Mouse (Mus musculus): ENCODE measurements at regions not wholly inside any gene's neighbourhood (a gene's known extent, or its start where the extent isn't known, plus 50 kb on each side); places are given as distances from the start of the nearest gene placed in this dataset.

DNA sequence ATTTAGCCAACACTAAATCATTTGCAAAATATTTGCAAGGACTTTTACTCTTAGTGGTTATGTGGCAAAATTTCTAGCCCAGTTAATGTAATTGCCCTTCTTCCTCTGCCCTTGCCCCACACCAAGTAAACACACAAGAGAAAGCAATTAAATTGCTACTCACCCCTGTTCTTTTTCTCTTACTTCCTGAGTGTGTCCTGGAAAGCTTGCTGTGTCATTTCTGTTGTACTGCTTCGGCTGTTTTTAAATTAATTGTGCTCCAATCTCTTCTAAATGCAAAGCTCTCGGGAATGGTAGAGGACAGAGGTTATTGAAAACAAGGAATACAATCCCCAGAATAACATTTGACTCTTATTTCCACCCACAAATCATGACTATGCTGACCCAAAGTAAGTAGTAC is 647.4 kb upstream of the Cited2 start:
- DNase-seq (ENCODE audit: low read depth, low spot score): no peak

DNA sequence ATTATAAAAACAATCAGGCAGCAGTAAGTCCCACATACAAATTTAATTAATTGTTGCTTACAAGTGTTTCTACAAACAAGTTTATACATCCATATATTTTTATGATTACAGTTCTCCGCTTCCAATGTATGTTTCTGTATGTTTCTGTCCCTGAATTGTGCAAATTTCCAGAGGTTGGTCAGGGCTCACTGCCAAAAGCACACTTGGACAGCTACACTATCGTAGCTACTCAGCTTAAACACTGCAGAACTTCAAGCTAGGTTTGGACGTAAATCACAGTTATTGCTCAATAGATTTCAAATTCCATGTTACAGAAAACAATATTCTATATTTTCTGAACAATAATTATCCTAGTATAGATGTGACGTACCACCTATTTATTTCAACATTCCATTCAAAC is 646.8 kb upstream of the Cited2 start:
- DNase-seq (ENCODE audit: low read depth, low spot score): no peak

DNA sequence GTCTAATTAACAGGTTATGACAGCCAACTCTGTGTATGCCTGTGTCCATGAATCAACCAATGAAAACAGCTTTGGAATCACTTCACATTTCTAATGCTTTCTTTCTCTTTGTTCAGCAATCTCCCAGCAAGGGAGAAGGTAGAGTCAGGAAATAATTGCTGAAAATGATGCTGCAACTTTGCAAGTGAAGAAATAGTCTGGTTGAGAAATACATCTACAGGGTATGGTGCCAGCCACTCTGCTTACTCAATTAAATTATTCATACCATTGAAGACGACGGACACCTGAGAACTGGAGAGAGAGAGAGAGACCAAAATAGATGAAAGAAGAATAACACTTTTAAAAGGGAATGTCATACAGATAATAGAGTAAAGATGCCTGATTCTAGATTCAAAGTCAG is 645.4 kb upstream of the Cited2 start:
- no peak for DNase-seq (ENCODE audit: low read depth, low spot score)

DNA sequence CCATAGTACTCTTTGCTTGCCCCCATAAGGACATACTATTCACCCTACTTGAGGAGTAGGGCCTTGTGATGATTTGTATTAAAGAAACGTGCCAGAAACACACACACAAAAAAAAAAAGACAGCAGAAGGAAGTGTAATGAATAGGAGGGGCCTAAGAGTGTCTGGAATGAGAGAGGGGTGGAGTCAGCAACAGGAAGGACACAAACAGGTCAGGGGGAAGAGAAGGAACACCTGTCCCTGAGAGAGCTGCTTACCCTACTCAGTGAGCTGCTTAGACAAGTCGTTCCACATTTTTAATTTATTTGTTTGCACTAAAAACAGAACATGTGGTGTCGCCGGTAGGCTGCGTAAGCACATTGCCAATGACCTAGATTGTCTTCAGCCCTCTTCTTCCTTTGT is 642.2 kb upstream of the Cited2 start:
- DNase-seq (ENCODE audit: low read depth, low spot score): no peak

DNA sequence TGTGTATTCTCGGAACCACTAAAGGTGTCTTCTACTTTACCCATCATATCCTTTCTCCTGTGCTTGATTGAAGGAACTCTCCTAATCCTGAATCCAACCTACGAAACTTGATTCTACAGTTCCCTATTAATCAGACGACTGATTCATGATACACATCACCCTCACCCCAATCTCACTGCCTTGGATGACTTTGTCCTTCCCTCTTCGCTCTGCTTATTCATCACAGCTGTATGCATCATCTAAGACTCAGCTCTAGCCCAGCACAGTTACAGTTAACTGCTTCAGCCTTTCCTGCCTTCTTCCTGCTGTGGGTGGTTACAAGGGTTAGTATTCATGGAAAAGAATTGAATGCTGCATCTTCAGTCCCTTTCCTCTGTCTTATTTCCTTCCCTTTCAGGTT is 640.1 kb upstream of the Cited2 start:
- DNase-seq (ENCODE audit: low read depth, low spot score): no peak

DNA sequence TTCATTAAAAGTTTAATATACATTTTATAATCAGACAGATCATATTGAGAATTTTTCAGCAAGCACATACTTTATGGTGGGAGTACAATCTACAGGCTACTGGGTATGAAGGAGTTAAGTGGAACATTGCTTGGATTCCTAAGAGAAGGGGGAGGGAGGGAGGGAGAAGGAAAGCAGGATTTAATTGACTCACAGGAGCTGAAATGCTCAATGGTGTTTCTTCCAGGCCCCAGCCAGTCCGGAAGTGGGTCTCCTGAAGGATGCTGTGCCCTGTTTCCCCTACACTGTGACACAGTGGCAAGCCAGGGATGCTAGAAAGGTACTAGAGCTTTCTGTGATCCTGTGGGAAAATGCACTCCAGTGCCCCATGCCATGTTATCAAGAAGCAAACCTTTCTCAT is 621.0 kb upstream of the Cited2 start:
- no peak for DNase-seq (ENCODE audit: low read depth, low spot score)

DNA sequence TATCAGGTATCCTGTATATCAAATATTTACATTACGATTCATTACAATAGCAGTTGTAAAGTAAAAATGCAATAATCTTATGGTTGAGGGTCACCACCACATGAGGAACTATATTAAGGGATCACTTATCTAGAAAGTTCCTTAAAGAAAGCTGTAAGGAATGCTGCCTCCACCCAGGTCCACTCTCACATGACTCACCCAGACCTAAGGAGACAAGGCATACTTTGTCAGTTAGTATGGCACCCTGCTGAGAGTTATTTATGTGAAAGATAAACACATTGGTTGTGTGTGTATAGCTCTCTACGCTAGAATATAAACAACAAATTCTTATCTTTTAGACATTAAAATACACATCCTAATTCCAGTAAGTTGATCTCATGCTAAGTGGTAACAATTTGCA is 619.6 kb upstream of the Cited2 start:
- DNase-seq (ENCODE audit: low read depth, low spot score): no peak

DNA sequence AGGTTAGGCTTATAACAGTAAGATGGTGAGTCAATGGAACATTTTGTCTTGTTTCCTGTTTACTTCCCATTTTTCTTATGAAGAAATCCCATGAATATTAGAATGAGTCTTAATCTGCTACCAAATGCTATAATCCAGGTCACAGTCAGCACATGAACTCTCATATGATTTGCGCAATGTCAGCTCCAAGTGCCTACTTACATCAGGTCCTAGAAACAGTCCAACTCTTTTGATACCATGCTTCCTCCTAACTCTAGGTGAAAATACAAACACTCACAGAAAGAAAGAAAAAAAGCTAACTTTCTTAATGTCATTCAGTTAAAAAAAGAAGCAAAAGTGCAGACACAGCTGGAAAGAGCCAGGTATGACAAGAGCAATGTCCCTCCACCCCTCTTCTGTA is 616.2 kb upstream of the Cited2 start:
- no peak for DNase-seq (ENCODE audit: low read depth, low spot score)

DNA sequence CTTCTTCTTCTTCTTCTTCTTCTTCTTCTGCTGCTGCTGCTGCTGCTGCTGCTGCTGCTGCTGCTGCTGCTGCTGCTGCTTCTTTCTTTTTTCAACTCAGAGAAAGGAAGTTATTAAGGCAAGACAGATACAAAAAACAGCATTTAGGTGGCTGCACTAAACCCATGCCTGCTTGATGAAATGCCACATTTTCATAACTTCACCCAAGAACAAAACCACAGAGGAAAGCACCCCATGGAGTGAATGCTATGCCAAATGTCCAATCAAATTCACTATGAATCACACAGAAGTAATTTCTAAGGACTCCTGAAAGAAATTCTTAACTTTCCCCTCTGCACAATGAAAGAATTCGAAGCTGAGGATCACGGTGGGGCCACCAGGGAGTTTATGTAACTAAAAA is 611.9 kb upstream of the Cited2 start:
- no peak for DNase-seq (ENCODE audit: low read depth, low spot score)

DNA sequence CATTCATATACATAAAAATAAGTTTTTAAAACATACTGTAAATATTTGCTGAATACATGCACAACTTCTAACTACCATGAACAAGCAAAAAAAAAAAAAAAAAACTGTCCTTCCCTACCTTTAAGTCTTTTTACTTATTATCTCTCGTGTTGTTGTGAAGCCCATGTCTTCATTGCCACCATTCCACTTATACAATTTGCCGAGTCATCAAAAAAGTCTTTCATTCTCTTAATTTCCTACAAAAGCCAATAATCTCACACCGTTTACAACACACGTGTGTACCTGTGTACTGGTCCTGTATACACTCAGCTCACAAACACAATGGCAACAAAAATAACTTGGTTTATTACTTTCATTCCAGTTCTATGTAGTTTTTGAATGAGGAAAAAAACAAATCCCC is 608.2 kb upstream of the Cited2 start:
- no peak for DNase-seq (ENCODE audit: low read depth, low spot score)

DNA sequence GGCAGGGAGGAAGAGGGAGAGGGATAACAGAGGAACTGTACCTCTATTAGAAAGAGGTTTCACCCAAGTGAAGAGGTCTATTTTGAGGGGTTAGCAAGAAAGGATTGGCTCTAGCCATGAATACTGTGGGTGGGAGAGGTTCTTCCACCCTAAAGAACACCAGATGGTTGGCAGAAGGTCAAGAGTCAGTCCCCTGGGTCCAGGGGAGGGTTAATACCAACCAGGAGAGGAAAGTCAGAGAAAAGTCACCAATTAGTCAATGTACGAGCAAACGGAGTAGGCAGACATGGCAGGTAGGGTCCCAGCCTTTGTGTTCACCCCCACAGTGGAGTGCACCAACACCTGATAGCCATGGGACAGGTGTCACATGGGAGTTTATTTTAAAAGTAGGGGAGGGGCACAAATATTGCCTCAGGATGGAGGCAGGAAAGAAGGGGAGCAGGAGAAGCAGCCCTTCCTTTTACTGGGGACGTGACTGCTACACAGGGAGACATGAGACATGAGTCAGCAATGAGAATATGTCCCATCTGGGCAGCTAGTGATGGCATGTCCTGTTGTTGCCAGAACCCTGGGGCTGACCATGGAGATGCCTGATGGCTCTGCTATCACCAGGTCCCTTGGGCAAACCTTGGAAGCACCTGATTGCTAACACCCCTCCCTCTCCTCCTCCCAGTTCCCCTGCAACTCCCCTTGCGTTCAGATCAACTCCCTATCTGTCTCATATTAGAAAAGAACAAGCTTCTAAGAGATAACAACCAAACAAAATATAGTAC is 593.4 kb upstream of the Cited2 start:
- no peak for DNase-seq (ENCODE audit: low read depth, low spot score)

DNA sequence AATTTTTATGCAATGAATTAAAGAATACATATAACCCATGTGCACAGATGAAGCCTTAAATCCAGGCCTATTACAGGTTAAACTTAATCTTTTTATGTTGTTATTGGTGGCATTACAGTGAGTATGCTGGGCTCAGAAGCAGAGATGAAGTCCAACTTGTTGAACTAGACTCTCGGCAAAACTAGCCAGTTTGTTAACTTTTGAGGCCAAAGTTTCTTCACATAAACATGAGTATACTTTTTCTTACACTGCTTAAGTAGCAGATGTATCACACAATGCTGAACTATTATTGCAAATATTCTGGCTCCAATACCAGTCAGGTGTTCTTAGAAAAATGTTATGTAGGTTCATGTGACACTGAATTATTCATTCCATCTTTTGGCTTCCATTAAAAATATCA is 592.4 kb upstream of the Cited2 start:
- DNase-seq (ENCODE audit: low read depth, low spot score): no peak

DNA sequence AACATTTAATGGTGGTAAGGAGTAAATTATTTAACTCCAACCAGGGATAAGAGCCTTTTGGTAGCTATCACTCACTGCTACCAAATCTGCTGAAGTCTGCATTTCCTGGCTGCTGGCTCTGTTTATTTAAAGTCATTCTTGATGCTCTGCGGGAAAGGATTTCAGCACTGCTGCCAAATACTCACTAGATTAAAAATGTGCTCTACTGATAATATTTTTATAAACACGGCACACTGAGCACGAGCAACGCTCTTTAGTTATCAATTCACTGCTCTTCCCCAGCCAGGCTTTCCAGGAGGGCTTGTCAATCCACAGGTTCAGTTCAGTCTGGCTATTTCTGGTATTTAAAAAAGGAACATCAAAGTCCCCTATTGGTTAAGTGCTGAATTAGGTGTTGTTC is 591.3 kb upstream of the Cited2 start:
- no peak for DNase-seq (ENCODE audit: low read depth, low spot score)

DNA sequence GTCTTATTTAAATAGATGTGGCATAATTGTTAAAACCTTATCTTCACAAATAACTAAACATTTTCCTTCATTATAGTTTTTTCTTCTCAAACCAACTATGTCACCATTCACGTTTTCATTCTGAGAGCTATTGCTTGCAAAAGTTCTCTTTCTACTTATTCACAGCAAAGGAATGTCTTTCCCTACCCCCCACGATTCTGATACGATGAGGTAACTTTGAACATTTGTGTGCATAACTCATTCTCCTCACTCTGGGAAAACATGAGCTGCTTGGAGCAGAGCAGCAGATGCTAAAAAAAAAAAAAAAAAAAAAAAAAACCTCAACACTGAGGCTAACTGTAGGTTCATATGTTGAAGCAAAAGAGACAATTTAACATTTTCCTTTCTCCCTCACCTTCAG is 547.6 kb upstream of the Cited2 start:
- DNase-seq (ENCODE audit: low read depth, low spot score): no peak

DNA sequence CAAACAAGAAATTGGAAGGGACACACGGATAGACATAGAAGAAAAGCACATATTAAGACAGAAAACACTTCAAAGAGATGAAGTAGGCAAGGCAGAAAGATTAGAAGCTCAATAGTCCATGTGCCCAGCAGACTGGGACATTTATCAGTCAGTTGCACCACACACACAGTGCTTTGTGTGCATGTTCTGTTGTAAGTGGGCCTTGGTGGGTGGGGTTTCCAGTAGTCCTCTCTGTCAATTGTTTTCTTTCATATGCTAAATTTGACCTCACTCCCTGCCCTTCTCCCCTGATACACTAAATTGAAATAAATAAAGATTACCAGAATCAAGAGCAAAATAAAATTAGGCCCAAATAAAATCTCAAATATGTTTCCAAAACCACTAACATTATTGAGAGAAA is 546.0 kb upstream of the Cited2 start:
- DNase-seq (ENCODE audit: low read depth, low spot score): peak; percentile 61

DNA sequence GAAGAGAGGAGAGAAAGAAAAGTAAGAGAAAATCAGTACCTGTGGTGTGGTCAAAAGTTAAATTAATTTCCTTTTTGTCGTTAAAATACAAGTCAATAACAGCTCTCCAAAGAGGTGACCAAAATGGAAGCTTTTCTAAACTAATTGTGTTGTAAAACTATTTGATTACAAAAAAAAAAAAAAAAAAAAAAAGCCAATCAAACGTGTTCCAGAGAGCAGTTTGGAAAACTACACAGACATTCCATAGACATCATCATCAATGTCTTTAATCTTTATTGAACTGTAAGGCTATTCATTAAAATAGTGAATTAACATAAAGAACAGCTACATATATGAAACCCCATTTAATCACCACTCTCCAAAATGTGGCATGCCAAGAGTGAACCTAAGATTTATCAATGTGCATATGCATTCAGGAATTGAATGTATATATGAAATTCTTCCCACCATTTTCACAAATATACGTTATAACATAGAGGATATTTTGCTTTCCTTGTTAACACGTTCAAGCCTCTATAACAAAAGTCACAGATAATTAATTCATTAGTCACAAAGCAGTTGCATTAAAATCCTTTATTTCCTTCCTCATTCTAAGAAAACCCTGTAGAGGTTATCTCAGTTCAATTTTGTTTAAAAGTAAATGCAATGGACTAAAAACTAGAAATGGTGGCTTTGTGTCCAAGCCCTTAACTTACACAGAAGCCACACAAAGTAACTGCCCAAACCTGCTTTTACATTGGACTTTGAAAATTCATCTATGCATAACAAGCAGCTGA is 545.3 kb upstream of the Cited2 start:
- no peak for DNase-seq (ENCODE audit: low read depth, low spot score)

DNA sequence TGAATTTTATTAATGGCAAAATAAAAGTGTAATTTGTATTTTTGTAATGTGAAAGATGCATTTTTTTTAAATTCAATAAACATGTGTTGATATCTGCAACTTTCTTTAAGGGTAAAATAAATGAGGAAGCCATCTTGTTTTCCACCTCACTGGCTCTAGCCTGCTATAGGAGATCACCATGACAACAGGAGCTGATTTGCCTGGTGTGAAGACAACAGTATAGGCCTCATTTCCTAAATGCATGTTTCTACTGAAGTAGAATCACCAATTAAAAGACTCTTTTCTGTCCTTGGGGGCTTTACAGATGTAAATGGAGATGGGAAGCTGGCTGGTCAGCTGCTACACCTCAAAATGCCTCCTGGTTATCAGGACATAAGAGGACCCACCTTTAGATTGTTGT is 544.4 kb upstream of the Cited2 start:
- DNase-seq (ENCODE audit: low read depth, low spot score): peak; percentile 48

DNA sequence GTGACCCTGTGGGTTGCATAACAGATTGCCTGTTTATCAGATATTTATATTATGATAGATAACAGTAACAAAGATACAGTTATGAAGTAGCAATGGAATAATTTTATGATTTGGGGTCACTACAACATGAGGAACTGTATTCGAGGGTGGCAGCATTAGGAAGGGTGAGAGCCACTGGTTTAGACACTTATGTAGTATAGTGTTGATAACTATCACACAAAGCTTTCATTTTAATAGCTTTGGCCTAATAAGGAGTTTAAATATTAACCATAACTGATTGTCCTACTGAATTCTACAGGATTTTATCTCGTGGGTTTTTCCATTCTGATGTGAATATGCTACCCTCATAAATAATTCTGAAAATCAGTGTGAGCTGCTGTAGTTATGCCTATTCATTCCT is 538.6 kb upstream of the Cited2 start:
- no peak for DNase-seq (ENCODE audit: low read depth, low spot score)

DNA sequence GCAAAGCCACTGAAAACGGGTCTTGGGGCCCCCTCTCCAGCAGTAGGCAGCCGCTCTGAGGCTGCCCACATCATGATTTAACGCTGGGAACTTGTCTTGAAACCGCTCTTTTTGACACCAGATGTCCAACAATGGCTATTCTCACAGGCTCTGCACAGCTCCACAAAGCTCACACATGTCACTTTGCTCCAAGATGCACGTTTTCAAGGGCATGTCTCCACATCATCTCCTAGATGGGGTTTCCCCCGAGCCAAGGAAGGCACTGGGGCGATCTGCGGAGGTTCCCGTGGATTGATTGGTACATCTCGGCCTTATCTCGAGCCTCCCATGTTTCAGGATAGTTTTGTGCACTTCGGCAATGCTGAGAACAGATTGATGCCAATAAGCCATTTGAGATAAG is 526.8 kb upstream of the Cited2 start:
- DNase-seq (ENCODE audit: low read depth, low spot score): no peak

DNA sequence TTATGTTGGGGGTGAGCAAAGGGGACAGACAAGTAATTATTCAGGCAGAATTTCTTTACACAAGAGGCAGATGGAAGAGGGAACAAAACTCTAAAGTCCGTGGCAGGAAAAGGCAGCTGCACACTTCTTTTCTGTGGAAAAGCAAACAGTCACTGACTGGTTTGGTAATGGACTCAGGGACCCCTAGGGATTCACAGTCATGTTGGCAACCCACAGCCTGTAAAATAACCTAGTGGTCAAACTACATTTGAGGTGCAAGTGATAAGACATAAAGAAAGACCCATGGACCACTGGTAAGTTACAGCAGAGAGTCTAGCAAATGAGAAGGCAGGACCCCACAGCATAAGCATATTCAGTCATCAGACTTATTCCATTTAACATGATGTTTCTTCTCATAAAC is 526.4 kb upstream of the Cited2 start:
- DNase-seq (ENCODE audit: low read depth, low spot score): no peak

DNA sequence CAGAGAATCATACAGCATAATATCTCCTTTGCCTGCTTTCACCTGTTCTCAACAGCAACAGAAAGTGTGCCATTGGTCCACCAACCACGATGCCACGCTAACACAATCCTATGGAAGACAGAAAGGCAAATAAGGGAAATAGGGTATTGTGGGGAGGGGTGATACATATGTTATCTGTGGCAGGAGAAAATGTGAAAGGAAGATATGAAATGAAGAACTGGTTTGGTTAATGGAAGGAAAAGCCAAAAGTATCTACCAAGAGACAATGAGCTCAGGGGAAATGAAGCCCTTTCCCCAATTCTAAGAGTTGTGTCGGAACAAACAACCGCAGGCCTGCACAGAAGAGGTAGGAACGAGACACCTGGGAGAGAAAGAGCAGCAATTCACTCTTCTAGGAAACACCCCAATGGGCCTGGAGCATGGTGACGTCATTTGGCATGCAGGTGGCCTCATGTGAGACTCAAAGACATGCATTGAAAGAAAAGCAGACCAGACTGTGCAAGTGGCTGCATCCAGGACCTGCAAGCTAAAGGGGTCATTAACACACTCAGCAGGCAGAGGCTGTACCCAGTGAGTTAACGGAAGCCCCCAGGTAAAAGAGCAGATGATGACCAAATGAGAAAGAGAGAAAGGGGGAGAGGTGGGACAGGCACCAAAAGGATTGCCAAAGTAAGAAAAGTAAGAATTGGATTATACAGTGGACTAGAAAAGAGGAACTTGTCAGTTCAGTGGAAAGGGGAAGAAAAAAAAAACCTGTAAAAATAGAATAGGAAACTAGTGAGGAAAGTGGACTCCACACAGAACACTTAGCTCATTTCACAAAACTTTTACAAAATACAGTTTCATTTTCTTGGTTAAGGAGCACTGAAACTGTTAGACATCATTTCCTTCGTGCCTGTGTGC is 522.2 kb upstream of the Cited2 start:
- no peak for DNase-seq (ENCODE audit: low read depth, low spot score)

DNA sequence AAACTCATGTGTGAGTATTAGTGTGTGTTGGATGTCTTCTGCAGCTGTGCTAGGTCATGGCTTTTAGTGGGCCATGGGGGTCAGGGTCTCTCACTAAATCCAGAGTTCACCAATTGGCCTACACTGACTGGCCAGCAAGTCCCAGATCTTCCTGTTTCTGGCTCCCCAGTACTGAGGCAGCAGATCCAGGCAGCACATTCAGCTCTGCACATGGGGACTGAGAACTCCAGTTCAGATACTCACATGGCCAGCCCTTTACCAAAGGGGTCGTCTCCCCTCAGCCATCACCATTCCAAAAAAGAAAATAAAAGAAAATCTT is 521.6 kb upstream of the Cited2 start:
- no peak for DNase-seq (ENCODE audit: low read depth, low spot score)

All from ZHBTc4 (cell line).